Mouse (Mus musculus) embryonic fibroblast, embryonic 13.5 days (primary cell): ENCODE results near the gene Tmem63b.

Experiments
- CTCF ChIP-seq: IDR thresholded peaks from 2 replicates; pipeline ENCODE4 v1.5.1; 2011; ENCODE audit warnings: mild to moderate bottlenecking, control low read depth, low read length, moderate library complexity, borderline replicate concordance; ENCODE audit not compliant: insufficient read depth
- POLR2A ChIP-seq: IDR thresholded peaks from 2 replicates; pipeline ENCODE4 v1.6.1; 2011; ENCODE audit warnings: low read depth, mild to moderate bottlenecking, control low read depth, low read length, moderate library complexity

DNA sequence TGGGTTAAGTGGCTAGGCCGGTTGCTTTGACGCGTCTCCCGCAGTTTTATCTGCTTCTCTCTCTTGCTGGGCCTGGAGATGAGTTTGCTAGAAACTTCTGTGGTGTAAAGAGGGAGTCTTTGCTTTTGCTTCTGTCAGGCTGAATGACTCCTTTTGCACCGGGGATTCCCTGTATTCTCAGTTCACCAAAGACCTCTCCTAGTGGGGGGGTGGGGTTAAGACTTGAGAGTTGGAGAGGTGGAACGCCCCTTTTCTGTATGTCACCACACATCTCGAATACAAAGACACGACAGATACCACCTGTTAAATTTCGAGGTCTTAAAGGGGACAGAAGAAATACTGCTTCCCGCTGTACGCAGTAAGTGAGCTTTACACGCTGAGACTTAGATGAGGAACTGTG, at the start of gene Tmem63b:
- no peak for TF ChIP-seq POLR2A
- TF ChIP-seq CTCF, result no peak
